Mouse (Mus musculus) heart, adult 2 months (tissue): ENCODE results near the gene Fbp1.

Source experiments
- CTCF ChIP-seq: fragments of 200-600 bp; IDR thresholded peaks from 2 replicates; pipeline ENCODE4 v1.8.1; 2022; ENCODE audit warnings: antibody characterized with exemption, mild to moderate bottlenecking, moderate library complexity
- EP300 ChIP-seq: fragments of 200-500 bp; IDR thresholded peaks from 2 replicates; pipeline ENCODE4 v1.6.1; 2011; ENCODE audit warnings: low read depth, low read length, control low read depth; ENCODE audit not compliant: insufficient read depth
- POLR2A ChIP-seq: fragments of 200-500 bp; IDR thresholded peaks from 2 replicates; pipeline ENCODE4 v1.6.1; 2011; ENCODE audit warnings: mild to moderate bottlenecking, low read depth, low read length, control low read depth; ENCODE audit not compliant: insufficient read depth

GRCm38 (mm10) chr13:62883925-62884324 is 4.2 kb downstream of the Fbp1 start:
- no peak for TF ChIP-seq POLR2A
- no peak for TF ChIP-seq CTCF
- no peak for TF ChIP-seq EP300
